Mouse (Mus musculus) lung, postnatal 4 days (tissue): Measurements from ENCODE around the gene Iars.

ENCODE experiments used
- DNase-seq, 2 experiments: peaks; one replicate each; pipeline ENCODE4 v3.0.0; 2021

Iars gene

GRCm38 (mm10) chr13:49681351-49682232, at the start of gene Iars:
Iars (plus strand) TSS chr13:49682100.
- DNase-seq: peak; percentile 98 to 99

GRCm38 (mm10) chr13:49639965-49640364, 41.9 kb upstream of the Iars start:
- no peak for DNase-seq

GRCm38 (mm10) chr13:49642650-49643049, 39.2 kb upstream of the Iars start:
- DNase-seq: no peak

- no peak for DNase-seq
Measured at GRCm38 (mm10) chr13:49643669-49644362, 38.1 kb upstream of the Iars start.

GRCm38 (mm10) chr13:49644731-49645529, 37.0 kb upstream of the Iars start:
- DNase-seq: peak in 1 of 2 experiments; percentile 18

- DNase-seq: no peak
Measured at GRCm38 (mm10) chr13:49646019-49646418, 35.9 kb upstream of the Iars start.

- DNase-seq: no peak
Measured at GRCm38 (mm10) chr13:49651136-49651535, 30.8 kb upstream of the Iars start.

- no peak for DNase-seq
Measured at GRCm38 (mm10) chr13:49651781-49652351, 30.0 kb upstream of the Iars start.

- DNase-seq: peak; percentile 100
Measured at GRCm38 (mm10) chr13:49652481-49653179, 29.3 kb upstream of the Iars start, which contains the start of the genes Cenpp and Nol8. Cenpp (minus strand) TSS chr13:49652785. Nol8 (plus strand) TSS chr13:49653078.

GRCm38 (mm10) chr13:49653180-49653541, 28.7 kb upstream of the Iars start:
- DNase-seq: peak in 1 of 2 experiments; percentile 60

- no peak for DNase-seq
Measured at GRCm38 (mm10) chr13:49677793-49678192, 4.1 kb upstream of the Iars start.

GRCm38 (mm10) chr13:49682233-49682846, 440 bp downstream of the Iars start:
- no peak for DNase-seq

- no peak for DNase-seq
Measured at GRCm38 (mm10) chr13:49684266-49684665, 2.4 kb downstream of the Iars start.

- no peak for DNase-seq
Measured at GRCm38 (mm10) chr13:49691056-49691455, 9.2 kb downstream of the Iars start.

- DNase-seq: no peak
Measured at GRCm38 (mm10) chr13:49703216-49703779, 21.4 kb downstream of the Iars start.

- DNase-seq: no peak
Measured at GRCm38 (mm10) chr13:49706032-49706690, 24.3 kb downstream of the Iars start.

GRCm38 (mm10) chr13:49708311-49708710, 26.4 kb downstream of the Iars start:
- no peak for DNase-seq

GRCm38 (mm10) chr13:49712047-49712721, 30.3 kb downstream of the Iars start:
- no peak for DNase-seq

GRCm38 (mm10) chr13:49719310-49719709, 37.4 kb downstream of the Iars start:
- no peak for DNase-seq

- no peak for DNase-seq
Measured at GRCm38 (mm10) chr13:49736430-49736829, 54.5 kb downstream of the Iars start.
